Mouse (Mus musculus): ENCODE data around the gene Pde4d. TPM values are rescaled to one million over a fixed set of nuclear protein-coding genes. Genes with fewer than 3 reads are reported as not detected.

The Pde4d gene
- polyA plus RNA-seq, 1 experiment from 2014 or later = 14.8 TPM

DNA sequence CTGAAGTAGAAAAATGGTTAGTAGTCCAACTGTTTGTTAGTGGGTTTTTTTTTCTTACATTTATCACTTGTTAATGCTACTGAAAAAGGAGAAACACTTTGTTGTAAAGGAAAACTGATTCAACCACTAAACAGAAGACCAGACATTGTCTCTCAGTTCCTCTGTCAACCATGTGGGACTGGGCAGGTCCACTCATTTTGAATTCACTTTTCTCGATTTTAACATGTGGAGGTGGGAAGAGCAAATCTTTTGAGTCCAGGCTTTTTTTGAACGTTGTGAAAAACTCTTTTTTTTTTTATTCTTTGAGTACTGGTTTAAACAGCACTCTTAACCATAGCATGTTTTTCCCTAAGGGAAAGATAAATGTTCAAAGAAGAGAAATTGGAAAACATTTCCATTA, 180.8 kb downstream of the Pde4d start:
- H3K27ac ChIP-seq (ENCODE audit: low read depth, low read length) = no peak overlapping the region
- no peak overlapping the region for H3K4me3 ChIP-seq (ENCODE audit: low read length)
- no peak overlapping the region for H3K4me2 ChIP-seq (replicated peaks; ENCODE audit: low read depth, low read length)
- no peaks in the 10 kb centered on the region for H3K36me3 ChIP-seq (ENCODE audit: control insufficient read depth, insufficient read depth, low read length)
- 61% methylated on average over 2 of the region's 2 CpGs for WGBS
- no peaks in the 10 kb centered on the region for H3K9me3 ChIP-seq (ENCODE audit: control insufficient read depth, low read length)
- no peaks in the 10 kb centered on the region for H3K27me3 ChIP-seq (ENCODE audit: control insufficient read depth, insufficient read depth, low read length)
- no peak overlapping the region for H3K9ac ChIP-seq (ENCODE audit: low read depth, low read length)
- peaks cover 3% of the 10 kb centered on the region; the same call in 1 of the 2 replicates for H3K4me1 ChIP-seq (ENCODE audit: control insufficient read depth, insufficient read depth, low read length)
- no peak for ATAC-seq (ENCODE audit: low FRiP score, low TSS enrichment)

GRCm38 (mm10) chr13:108631222-108631621, 181.5 kb downstream of the Pde4d start:
- peaks cover 3% of the 10 kb centered on the region; the same call in 1 of the 2 replicates for H3K4me1 ChIP-seq (ENCODE audit: control insufficient read depth, insufficient read depth, low read length)
- H3K36me3 ChIP-seq (ENCODE audit: control insufficient read depth, insufficient read depth, low read length) = no peaks in the 10 kb centered on the region

DNA sequence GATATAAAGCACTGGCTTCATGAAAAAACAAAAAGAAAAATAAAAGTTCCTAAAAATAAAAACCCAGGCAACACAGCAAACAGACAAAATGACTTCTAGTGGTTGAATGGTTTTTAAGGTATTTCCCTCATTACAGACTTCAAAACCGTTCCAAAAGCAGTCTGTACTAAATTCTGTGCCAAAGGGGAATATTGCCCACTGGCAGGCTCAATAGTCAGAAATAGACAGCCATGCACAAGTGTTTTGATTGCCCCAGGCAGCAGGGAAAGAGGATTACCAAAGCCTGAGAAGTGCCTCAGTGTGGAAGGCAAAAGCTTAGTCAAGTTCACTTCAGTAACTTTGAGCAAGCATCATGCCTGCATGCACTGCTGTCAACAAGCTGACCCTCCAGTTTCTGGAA, 186.8 kb downstream of the Pde4d start:
- H3K36me3 ChIP-seq (ENCODE audit: control insufficient read depth, insufficient read depth, low read length) = no peaks in the 10 kb centered on the region
- no peak overlapping the region for H3K4me3 ChIP-seq (ENCODE audit: low read length)
- 82% methylated on average over 1 of the region's 1 CpGs for WGBS
- H3K4me2 ChIP-seq (replicated peaks; ENCODE audit: low read depth, low read length) = no peak overlapping the region
- H3K27ac ChIP-seq (ENCODE audit: low read depth, low read length) = no peak overlapping the region
- no peaks in the 10 kb centered on the region for H3K27me3 ChIP-seq (ENCODE audit: control insufficient read depth, insufficient read depth, low read length)
- H3K4me1 ChIP-seq (ENCODE audit: control insufficient read depth, insufficient read depth, low read length) = peaks cover under 1% of the 10 kb centered on the region; the same call in 1 of the 2 replicates
- no peak overlapping the region for H3K9ac ChIP-seq (ENCODE audit: low read depth, low read length)
- H3K9me3 ChIP-seq (ENCODE audit: control insufficient read depth, low read length) = no peaks in the 10 kb centered on the region
- no peak for ATAC-seq (ENCODE audit: low FRiP score, low TSS enrichment)

More at GRCm38 (mm10) chr13:108631222-108631621, 181.5 kb downstream of the Pde4d start:
- no peak overlapping the region for H3K4me2 ChIP-seq (replicated peaks; ENCODE audit: low read depth, low read length)
- WGBS = 53% methylated on average over 3 of the region's 3 CpGs
- H3K27ac ChIP-seq (ENCODE audit: low read depth, low read length) = no peak overlapping the region
- H3K4me3 ChIP-seq (ENCODE audit: low read length) = no peak overlapping the region
- no peak overlapping the region for H3K9ac ChIP-seq (ENCODE audit: low read depth, low read length)
- no peaks in the 10 kb centered on the region for H3K9me3 ChIP-seq (ENCODE audit: control insufficient read depth, low read length)
- ATAC-seq (ENCODE audit: low FRiP score, low TSS enrichment) = no peak
- no peaks in the 10 kb centered on the region for H3K27me3 ChIP-seq (ENCODE audit: control insufficient read depth, insufficient read depth, low read length)

DNA sequence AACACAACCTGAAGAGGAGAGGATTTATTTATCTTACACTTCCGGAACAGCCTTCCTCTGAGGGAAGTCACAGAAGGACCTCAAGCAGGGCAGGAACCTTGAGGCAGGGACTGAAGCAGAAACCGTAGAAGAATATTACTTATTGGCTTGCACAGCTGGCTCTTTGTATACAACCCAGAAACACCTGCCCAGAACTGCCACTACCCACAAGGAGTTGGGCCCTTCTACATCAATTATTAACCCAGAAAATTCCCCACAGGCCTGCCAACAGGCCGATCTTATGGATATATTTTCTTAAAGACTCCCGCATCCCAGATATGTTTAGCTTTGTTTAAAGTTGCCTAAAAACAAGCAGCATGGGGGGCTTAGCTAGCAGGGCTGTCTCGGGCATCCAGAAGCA, 192.5 kb downstream of the Pde4d start:
- H3K27me3 ChIP-seq (ENCODE audit: control insufficient read depth, insufficient read depth, low read length) = no peaks in the 10 kb centered on the region
- ATAC-seq (ENCODE audit: low FRiP score, low TSS enrichment) = no peak
- H3K9me3 ChIP-seq (ENCODE audit: control insufficient read depth, low read length) = no peaks in the 10 kb centered on the region
- no peak overlapping the region for H3K4me2 ChIP-seq (replicated peaks; ENCODE audit: low read depth, low read length)
- no peaks in the 10 kb centered on the region for H3K36me3 ChIP-seq (ENCODE audit: control insufficient read depth, insufficient read depth, low read length)
- 76% methylated on average over 5 of the region's 5 CpGs for WGBS
- no peaks in the 10 kb centered on the region for H3K4me1 ChIP-seq (ENCODE audit: control insufficient read depth, insufficient read depth, low read length)
- H3K27ac ChIP-seq (ENCODE audit: low read depth, low read length) = no peak overlapping the region
- H3K4me3 ChIP-seq (ENCODE audit: low read length) = no peak overlapping the region
- no peak overlapping the region for H3K9ac ChIP-seq (ENCODE audit: low read depth, low read length)

GRCm38 (mm10) chr13:108646801-108647200, 197.1 kb downstream of the Pde4d start:
- Histone ChIP-seq H3K4me3 (ENCODE audit: low read length) (no peak overlapping the region), H3K4me1 (ENCODE audit: control insufficient read depth, insufficient read depth, low read length) (no peaks in the 10 kb centered on the region), H3K27me3 (ENCODE audit: control insufficient read depth, insufficient read depth, low read length) (no peaks in the 10 kb centered on the region), H3K9ac (ENCODE audit: low read depth, low read length) (no peak overlapping the region), H3K27ac (ENCODE audit: low read depth, low read length) (no peak overlapping the region), H3K4me2 (replicated peaks; ENCODE audit: low read depth, low read length) (no peak overlapping the region), H3K9me3 (ENCODE audit: control insufficient read depth, low read length) (no peaks in the 10 kb centered on the region), H3K36me3 (ENCODE audit: control insufficient read depth, insufficient read depth, low read length) (no peaks in the 10 kb centered on the region)
- WGBS = 86% methylated on average over 6 of the region's 6 CpGs
- ATAC-seq (ENCODE audit: low FRiP score, low TSS enrichment) = no peak

DNA sequence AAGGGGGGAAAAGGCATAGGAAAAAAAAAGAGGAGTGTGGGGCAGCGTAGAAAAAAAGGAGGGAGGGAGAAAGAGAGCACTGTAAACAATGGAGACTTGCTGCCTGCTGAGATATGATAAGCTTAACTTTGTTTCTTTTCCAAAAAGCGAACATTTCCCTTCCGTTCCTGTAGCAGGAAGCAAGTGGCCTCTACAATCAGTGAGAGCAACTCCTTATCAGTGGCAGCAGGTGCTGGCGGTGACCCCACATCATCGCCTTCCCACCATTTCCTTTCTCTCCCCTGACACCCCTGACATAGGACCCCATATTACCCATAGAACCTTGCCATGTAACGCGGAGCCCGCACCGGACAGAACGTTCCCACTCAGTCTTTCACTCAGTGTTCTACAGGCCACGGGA, 197.5 kb downstream of the Pde4d start:
- no peaks in the 10 kb centered on the region for H3K4me1 ChIP-seq (ENCODE audit: control insufficient read depth, insufficient read depth, low read length)
- 90% methylated on average over 11 of the region's 11 CpGs for WGBS
- H3K27me3 ChIP-seq (ENCODE audit: control insufficient read depth, insufficient read depth, low read length) = no peaks in the 10 kb centered on the region
- ATAC-seq (ENCODE audit: low FRiP score, low TSS enrichment) = no peak
- no peaks in the 10 kb centered on the region for H3K36me3 ChIP-seq (ENCODE audit: control insufficient read depth, insufficient read depth, low read length)
- H3K9ac ChIP-seq (ENCODE audit: low read depth, low read length) = no peak overlapping the region
- no peak overlapping the region for H3K4me2 ChIP-seq (replicated peaks; ENCODE audit: low read depth, low read length)
- H3K9me3 ChIP-seq (ENCODE audit: control insufficient read depth, low read length) = no peaks in the 10 kb centered on the region
- no peak overlapping the region for H3K27ac ChIP-seq (ENCODE audit: low read depth, low read length)
- H3K4me3 ChIP-seq (ENCODE audit: low read length) = no peak overlapping the region

DNA sequence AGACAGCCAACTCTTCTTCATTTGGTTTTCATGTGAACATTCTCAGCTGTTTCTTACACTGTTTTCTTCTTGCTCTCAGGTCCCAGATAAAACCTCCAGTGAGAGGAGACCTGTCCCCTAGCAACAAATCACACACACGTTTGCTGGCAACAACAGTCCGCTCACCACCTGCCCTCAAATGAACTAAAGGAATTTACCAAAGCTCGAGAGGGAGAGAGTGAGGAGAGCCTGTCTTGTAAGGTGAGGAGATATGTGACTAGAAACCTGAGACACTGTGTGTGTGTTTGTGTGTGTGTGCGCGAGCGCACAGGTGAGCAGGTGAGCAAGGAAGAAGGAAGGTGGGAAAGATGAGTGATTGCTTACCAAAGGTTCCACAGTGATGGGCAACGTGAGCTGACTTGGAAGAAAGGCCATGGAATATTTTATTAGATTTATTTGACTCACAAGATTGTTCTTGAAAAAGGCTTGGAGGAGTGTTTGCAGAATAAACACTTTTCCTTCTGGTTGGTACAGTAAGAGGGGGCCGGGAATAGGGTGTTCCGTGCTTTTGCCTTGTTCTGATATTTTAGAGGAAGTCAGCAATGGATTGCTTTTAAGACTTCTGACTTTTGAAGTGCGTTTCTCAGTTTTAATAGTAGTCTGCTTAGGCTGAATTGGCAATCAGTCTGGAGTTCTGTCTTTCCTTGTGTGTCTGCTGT, 204.4 kb downstream of the Pde4d start:
- 63% methylated on average over 10 of the region's 10 CpGs for WGBS

GRCm38 (mm10) chr13:108666579-108666978, 216.8 kb downstream of the Pde4d start:
- Histone ChIP-seq H3K4me3 (ENCODE audit: low read length) (no peak overlapping the region), H3K9ac (ENCODE audit: low read depth, low read length) (no peak overlapping the region), H3K4me1 (ENCODE audit: control insufficient read depth, insufficient read depth, low read length) (no peaks in the 10 kb centered on the region), H3K4me2 (replicated peaks; ENCODE audit: low read depth, low read length) (no peak overlapping the region), H3K27me3 (ENCODE audit: control insufficient read depth, insufficient read depth, low read length) (no peaks in the 10 kb centered on the region), H3K27ac (ENCODE audit: low read depth, low read length) (no peak overlapping the region), H3K36me3 (ENCODE audit: control insufficient read depth, insufficient read depth, low read length) (no peaks in the 10 kb centered on the region), H3K9me3 (ENCODE audit: control insufficient read depth, low read length) (no peaks in the 10 kb centered on the region)
- no peak for ATAC-seq (ENCODE audit: low FRiP score, low TSS enrichment)

More for the DNA sequence above, 204.4 kb downstream of the Pde4d start:
- no peaks in the 10 kb centered on the region for H3K36me3 ChIP-seq (ENCODE audit: control insufficient read depth, insufficient read depth, low read length)
- no peaks in the 10 kb centered on the region for H3K9me3 ChIP-seq (ENCODE audit: control insufficient read depth, low read length)
- no peak overlapping the region for H3K9ac ChIP-seq (ENCODE audit: low read depth, low read length)
- H3K4me3 ChIP-seq (ENCODE audit: low read length) = no peak overlapping the region
- no peaks in the 10 kb centered on the region for H3K27me3 ChIP-seq (ENCODE audit: control insufficient read depth, insufficient read depth, low read length)
- H3K4me1 ChIP-seq (ENCODE audit: control insufficient read depth, insufficient read depth, low read length) = no peaks in the 10 kb centered on the region
- H3K4me2 ChIP-seq (replicated peaks; ENCODE audit: low read depth, low read length) = no peak overlapping the region
- no peak for ATAC-seq (ENCODE audit: low FRiP score, low TSS enrichment)
- H3K27ac ChIP-seq (ENCODE audit: low read depth, low read length) = no peak overlapping the region

DNA sequence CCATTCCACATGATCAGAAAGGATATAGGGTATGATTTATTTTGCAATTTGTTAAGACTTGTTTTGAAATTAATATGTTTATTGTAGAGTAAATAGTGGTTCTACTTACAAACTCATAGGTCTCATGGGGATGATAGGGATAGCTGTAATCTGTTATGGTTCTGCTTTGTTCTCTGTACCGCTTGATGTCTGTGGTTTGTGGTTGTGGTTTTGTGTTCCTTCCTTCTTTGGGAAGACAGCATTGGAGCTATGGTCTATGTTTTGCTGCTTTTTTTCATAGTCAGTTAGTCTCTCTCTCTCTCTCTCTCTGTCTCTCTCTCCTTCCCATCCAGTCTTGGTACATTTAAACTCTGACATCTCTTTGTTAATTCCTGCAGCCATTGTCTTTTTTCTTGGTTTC, 217.3 kb downstream of the Pde4d start:
- Histone ChIP-seq H3K27ac (ENCODE audit: low read depth, low read length) (no peak overlapping the region), H3K27me3 (ENCODE audit: control insufficient read depth, insufficient read depth, low read length) (no peaks in the 10 kb centered on the region), H3K36me3 (ENCODE audit: control insufficient read depth, insufficient read depth, low read length) (no peaks in the 10 kb centered on the region), H3K4me2 (replicated peaks; ENCODE audit: low read depth, low read length) (no peak overlapping the region), H3K9me3 (ENCODE audit: control insufficient read depth, low read length) (no peaks in the 10 kb centered on the region), H3K4me1 (ENCODE audit: control insufficient read depth, insufficient read depth, low read length) (no peaks in the 10 kb centered on the region), H3K4me3 (ENCODE audit: low read length) (no peak overlapping the region), H3K9ac (ENCODE audit: low read depth, low read length) (no peak overlapping the region)
- 92% methylated on average over 1 of the region's 1 CpGs for WGBS
- ATAC-seq (ENCODE audit: low FRiP score, low TSS enrichment) = no peak

Measured in kidney, embryonic 14.5 days (tissue).